Mouse (Mus musculus) gastrocnemius, postnatal 25 days (tissue): ENCODE measurements around the gene Lmod1. TPM values are rescaled to one million over a fixed set of nuclear protein-coding genes. Genes with fewer than 3 reads are reported as not detected.

Experiments used
- DNase-seq: peaks from one replicate; pipeline ENCODE4 v3.0.0; 2022
- long read RNA-seq, 2 experiments: library from polyadenylated mRNA; stranded (forward); transcript quantifications; one replicate each; pipeline ENCODE4 v2.0.0; 2021
- total RNA-seq, 2 experiments: library from RNA; stranded (reverse); gene quantifications; 1 replicate in 1 of 2; 2 replicates in 1 of 2; pipeline ENCODE4 v1.2.3; 2021

Gene Lmod1
- total RNA-seq, result 10 to 100 TPM in 1 of 2 experiments, 1 to 10 TPM in 1; 3.0 to 10.9 TPM
- long read RNA-seq, experiment 1, partial matches to known transcripts, result 2 of 2 reads
- long read RNA-seq, experiment 1, other reads (novel, unspliced or antisense), result 0 of 2 reads
- long read RNA-seq, experiment 2, transcript Lmod1-201 (3 exons, 3,948 nt), result major isoform, 10 of 12 reads
- long read RNA-seq, experiment 2, partial matches to known transcripts, result 0 of 12 reads
- long read RNA-seq, experiment 2, other reads (novel, unspliced or antisense), result 2 of 12 reads

DNA sequence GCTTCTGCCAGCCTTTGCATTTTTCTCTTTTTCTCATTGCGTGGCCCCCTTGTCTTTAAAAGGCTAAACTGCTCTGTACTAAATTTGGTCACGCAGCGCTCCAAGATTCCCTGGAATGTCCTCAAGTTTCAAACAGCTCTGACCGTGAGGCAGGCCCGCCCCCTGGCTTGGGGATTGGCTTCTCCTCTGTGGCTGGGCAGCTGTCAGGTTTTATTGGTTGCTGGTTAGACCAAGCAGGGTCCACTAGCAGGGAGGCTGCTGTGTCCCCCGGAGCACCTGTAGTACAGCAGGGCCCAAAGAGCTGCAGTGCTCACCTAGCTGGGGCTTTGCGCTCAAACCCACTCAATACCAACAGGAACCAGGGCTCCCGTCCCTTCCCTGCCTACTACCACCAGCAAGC, at the start of gene Lmod1:
TSS of gene Lmod1 (plus strand) at position 237 of the 400 bp plus-strand sequence.
- peak; percentile 57 for DNase-seq

DNA sequence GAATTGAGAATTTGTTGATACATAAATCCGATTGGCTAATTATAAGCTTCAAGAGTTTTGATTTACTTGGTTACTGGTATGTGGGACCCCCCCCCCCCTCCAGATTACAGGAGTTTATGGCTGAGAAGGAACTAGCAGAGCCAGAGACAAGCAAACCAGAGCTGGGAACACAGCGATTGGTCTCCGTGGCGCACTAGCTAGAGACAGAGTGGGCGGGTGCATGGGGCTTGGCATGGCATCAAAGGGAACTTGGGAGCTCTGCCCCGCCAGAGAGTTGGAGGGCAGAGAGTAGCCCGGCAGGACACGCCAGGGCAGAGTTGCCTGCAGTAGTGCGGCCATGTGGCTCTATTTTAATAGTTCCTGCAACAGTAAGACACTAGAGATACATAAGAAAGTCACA, 44.0 kb upstream of the Lmod1 start:
- DNase-seq, result peak; percentile 76

DNA sequence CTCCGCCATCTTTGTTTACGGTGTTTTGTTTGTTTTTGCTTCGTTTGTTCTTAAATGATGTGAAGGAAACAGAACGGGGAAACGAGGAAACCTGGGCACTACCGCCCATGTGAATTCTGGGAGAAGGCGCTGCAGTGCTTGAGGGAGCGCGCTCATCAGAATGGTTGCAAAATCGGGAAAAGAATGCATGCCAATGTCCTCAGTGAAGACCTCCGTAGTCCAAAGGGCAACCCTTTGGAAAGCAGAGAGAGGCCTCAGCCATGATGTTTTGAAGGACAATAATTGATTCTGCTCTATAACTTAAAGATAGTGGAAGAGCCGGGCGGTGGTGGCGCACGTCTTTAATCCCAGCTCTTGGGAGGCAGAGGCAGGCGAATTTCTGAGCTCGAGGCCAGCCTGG, 42.8 kb upstream of the Lmod1 start:
- no peak for DNase-seq

DNA sequence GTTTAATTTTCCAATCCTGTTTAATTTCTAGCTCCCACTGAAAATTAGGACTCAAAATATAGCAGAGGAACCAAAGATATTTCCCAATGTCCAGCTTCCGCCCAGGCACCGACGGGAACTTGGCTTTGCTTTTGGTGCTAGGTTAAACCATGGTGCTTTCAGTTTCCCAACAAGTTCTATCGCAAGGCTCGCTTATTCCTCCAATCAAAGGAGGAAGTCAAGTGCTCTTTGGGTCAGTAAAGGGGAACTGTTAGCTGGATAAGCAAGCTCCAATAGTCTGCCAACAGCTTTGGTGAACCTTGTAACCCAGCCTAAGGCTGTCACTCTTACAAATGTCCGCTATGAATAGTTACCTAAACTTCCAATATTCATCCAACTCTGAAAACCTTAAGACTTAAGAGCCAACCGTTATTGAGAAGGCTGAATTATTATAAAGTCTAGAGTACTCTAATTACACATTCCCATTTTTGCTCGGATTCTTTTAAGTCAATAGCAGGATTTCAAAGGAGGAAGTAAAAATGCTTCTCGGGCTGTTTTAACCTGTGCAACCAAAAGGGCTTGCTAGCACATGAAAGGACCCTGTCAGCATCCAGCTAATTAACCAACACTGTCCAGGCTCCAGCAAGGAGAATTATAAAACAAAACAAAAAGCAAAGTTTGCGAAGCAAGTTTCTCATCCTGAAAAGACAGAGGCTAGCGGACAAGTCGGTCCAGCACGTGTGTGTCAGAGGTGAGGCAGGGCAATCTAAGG, 41.9 kb upstream of the Lmod1 start:
- DNase-seq, result no peak

DNA sequence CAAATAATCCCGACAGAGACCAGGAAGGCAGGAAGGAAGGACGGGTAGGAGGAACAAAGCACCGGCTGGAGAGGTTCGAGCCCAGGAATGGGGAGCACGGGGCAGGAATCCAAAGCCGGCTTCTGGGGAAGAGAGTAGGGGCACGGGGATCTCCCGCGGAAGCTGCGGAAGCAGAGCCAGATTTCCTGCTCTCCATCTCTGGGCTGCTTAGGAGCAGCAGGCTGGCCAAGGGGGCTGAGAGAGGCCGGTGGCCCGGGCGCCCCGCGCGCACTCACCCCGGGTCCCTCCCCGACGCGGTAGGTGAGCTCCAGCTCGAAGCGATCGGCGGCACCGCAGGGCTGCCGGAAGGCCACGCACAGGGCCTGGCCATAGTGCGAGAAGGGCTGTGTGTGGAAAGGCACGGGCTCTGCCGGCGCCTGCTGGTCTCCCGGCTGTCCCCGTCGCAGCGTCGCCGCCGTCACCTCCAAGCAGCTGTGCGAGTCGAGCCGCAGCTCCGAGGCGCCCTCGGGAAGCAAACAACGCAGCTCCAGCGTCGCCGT, 41.3 kb upstream of the Lmod1 start:
- peak; percentile 41 for DNase-seq

GRCm38 (mm10) chr1:135283826-135284291, 40.7 kb upstream of the Lmod1 start, which contains the start of gene Rnpep:
Rnpep (minus strand) TSS chr1:135284084.
- DNase-seq, result peak; percentile 65

DNA sequence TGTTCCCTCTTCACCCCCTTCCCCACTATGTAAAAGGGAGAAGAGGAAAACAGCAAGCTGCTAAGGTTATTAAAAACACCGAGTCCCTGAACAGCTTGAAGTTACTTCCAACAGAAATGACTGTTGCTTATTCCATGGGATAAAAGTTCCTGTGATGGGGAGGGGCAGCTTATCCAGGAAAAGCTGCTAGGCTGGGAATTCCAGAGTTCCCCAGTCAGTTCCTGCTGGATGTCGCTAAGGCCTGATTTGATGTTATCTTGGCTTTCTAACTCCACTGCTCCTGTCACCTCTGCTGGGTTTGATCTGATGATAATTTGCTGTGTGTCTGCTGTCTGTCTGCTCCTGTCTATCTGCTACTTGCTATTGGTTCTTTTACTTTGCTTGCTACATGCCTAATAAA, 38.3 kb upstream of the Lmod1 start:
- DNase-seq, result no peak

- no peak for DNase-seq
Observed at GRCm38 (mm10) chr1:135290908-135291307, 33.7 kb upstream of the Lmod1 start.

GRCm38 (mm10) chr1:135311356-135311755, 13.3 kb upstream of the Lmod1 start:
- no peak for DNase-seq

GRCm38 (mm10) chr1:135312201-135312600, 12.4 kb upstream of the Lmod1 start:
- DNase-seq, result no peak

DNA sequence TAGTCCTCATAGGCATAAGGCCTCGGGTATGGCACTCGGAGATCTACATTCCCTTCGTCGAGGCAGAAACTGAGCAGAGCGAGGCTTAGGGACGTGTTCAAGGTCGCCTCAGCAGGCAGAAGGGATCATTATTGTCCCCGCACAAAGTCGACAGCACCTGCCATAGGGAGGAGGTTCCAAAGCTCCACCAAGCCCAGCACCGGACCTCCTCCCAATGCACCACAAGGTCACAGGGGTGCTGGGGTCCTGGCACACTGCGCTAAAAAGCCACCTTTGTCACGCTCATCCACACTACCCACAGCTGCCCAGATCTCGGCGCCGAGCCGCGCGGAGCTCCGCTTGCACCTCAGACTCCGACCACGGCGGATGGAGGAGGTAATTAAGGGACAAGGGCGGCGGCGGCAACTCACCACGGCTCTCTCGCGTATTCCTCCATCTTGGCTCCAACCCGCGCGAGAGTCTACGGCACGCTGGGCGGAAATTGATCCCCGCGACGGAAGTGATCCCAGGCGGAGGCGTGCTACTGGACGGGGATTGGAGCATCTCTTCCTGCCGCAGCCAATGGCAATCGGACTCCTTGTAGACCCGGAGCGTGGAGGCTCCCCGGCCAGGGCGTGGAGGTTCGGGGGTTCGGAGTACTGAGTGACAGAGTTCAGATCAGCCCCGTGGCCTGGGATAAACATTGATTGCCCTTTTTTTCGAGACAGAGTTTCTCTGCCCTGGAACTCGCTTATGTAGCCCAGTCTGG, 11.1 kb upstream of the Lmod1 start, which contains the start of gene Timm17a:
TSS of gene Timm17a (minus strand) at position 495 of the 748 bp plus-strand sequence.
- DNase-seq, result peak; percentile 94

DNA sequence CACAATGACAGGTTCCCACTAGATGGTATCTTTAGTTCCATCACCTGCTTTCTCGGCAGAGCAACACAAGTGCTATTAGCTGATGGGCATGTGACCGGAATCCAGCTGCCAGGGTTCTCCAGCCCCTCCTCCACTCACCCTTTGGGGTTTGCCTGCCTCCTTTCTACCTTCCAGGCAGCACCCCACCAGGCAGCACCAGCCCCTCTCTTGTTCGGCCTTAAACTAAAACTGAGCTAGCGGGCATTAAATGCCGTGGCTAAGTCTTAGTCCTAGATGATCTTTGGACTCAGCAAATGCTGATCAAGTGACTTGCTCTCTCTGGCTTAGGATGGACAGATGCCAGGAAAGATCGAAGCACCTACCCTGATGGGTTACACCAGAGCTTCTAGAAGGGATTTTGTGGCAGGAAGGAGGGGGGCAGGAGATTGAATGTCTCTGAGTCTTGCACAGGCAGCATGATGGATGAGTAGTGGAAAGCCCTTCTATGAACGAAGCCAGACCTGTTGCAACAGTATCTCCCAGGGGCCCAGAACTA, 1.2 kb upstream of the Lmod1 start:
- DNase-seq, result peak; percentile 12

DNA sequence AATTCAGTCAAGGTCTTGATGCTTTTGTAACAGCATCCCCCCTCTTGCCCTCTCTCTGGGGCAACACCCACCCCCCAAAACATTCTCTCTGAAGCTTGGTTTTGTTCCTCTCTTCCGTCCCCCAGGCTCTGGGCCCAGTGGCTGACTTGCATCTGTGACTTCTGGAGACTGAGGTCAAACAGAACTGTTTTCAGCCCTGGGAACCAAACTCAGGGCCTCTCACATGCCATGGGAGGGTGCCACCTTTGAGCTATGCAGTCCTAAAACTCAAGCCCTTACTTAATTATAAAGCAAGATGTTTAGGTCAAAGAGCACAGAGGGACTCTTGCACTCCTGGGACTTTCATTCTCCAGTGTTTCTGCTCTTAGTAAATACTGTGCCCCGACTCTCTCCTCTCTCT, 1.3 kb downstream of the Lmod1 start:
- no peak for DNase-seq

GRCm38 (mm10) chr1:135328368-135328767, 3.8 kb downstream of the Lmod1 start:
- no peak for DNase-seq

DNA sequence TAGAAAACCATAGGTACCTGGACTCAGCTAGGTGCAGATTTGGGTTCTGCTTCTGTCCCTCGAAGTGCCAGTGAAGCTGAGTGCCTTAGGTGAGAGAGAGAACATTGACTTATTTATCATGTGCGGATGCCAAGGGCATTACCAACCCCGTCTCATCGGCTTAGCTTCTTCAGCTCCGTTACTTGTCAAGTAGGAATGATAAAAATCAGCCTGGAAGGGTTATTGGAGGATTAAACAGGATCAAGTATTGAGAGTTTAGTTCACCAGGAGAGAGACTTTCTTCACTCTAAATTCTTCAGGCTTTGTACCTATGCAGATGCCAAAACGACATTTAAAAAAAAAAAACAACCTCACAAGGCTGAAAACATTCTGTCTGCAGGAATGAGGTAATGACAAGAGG, 6.0 kb downstream of the Lmod1 start:
- DNase-seq, result no peak

DNA sequence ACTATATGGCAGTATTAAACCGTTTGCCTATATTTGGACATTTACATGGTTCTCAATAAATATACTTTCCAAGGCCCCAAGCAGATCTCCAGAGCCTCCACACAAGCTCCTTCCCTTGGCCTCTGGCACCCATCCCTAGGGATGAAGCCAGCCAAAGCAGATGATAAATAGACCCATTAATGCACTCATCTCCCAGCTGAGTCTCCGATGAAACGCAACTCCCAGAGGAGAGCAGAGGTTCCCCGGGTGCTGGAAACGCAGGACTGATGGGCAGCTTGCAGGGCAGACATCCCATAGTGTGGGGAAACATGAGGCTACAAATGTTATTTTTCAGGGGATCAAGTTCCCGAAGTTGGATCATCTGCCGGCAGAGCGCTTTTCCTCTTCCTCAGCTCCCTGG, 17.3 kb downstream of the Lmod1 start:
- no peak for DNase-seq

DNA sequence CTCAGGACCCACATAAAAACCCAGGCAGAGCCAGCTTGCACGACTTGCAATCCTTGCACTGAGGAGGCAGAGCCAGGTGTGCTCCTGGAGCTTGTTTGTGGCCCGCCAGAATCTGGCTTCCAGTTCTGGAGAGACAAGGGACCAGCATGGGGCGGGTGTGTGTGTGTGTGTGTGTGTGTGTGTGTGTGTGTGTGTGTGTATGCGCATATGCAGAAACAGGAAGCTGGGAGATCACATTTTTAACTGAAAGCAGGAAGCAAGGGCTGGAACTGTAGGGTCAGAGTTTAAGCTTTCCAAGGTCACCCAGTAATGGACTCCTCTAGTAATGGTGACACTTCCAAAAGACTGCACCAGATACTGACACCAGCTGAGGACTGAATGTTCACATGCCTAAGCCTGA, 19.4 kb downstream of the Lmod1 start:
- no peak for DNase-seq

GRCm38 (mm10) chr1:135346891-135347290, 22.3 kb downstream of the Lmod1 start:
- DNase-seq, result no peak

- peak; percentile 62 for DNase-seq
Observed at GRCm38 (mm10) chr1:135347498-135348169, 23.0 kb downstream of the Lmod1 start.

GRCm38 (mm10) chr1:135351953-135352352, 27.3 kb downstream of the Lmod1 start:
- peak; percentile 58 for DNase-seq

- DNase-seq, result no peak
Observed at GRCm38 (mm10) chr1:135359071-135359470, 34.5 kb downstream of the Lmod1 start.

GRCm38 (mm10) chr1:135361491-135361890, 36.9 kb downstream of the Lmod1 start:
- no peak for DNase-seq
